Mouse (Mus musculus): Measurements from ENCODE around the gene Spg7.

DNA sequence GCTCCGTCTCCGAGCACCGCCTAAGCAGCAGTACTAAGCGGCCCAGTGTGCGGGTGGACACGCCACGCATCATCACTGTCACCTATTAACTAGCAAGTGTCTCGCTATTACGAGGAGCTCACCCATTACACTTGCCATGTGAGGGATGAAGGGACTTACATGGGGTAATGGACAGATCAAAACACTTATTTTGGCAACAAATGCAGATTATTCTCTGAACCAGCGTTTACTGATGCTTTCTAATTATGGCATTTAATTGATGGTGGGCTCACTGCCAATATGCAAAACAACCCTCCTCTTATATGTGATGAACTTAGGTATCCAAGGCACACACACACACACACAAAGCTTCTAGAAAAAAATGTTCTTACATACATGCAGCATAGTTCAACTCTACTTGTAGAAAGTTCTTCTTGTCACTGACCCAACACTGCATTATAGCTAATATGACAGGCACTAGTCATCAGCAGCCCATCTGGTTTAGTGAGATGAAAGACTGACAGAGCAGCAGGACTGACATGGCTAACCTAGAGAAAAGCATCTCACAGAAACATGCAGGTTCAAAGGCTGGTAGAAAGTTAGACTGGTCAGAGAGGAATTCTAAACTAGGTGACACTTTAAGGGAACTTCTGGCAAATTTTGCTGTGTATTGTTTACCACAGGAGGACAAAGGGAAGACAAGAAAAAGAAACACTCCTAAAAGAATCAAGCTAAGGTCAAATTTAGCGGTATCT, 23.2 kb upstream of the Spg7 start:
- TF ChIP-seq CTCF (IDR thresholded peaks at IDR 0.05; ENCODE audit: insufficient read depth, low read depth, low read length) (no peak), POLR2A (IDR thresholded peaks at IDR 0.05; ENCODE audit: insufficient read depth, low read depth, low read length) (no peak)

All from olfactory bulb, adult 2 months (tissue).